Mouse (Mus musculus) cerebellum, adult 2 months (tissue): ENCODE data around the gene Higd1b. TPM values are rescaled to one million over a fixed set of nuclear protein-coding genes. Genes with fewer than 3 reads are reported as not detected.

Source experiments
- DNase-seq, 2 experiments: peaks; one replicate each; pipeline ENCODE4 v3.0.0; 2021
- H3K27ac ChIP-seq: fragments of 200-500 bp; 2 replicates; pipeline ENCODE4 v1.5.1; 2012; ENCODE audit warnings: low read length, control low read depth, inconsistent platforms; ENCODE audit not compliant: insufficient read depth
- H3K27me3 ChIP-seq: fragments of 200-500 bp; 2 replicates; pipeline ENCODE4 v1.6.1; 2012; ENCODE audit warnings: inconsistent platforms, mild to moderate bottlenecking, low read length, moderate library complexity; ENCODE audit not compliant: control insufficient read depth, insufficient read depth
- H3K4me1 ChIP-seq: fragments of 200-500 bp; 2 replicates; pipeline ENCODE4 v1.6.1; 2011; ENCODE audit warnings: low read length; ENCODE audit not compliant: control insufficient read depth, insufficient read depth
- H3K4me3 ChIP-seq: fragments of 200-500 bp; replicated peaks from 2 replicates; pipeline ENCODE3; 2011; ENCODE audit warnings: mild to moderate bottlenecking, low read depth, low read length, control low read depth; ENCODE audit not compliant: insufficient read depth
- CTCF ChIP-seq: fragments of 200-500 bp; IDR thresholded peaks from 2 replicates; pipeline ENCODE4 v1.5.1; 2011; ENCODE audit warnings: low read depth, mild to moderate bottlenecking, control low read depth, low read length, moderate library complexity, borderline replicate concordance; ENCODE audit not compliant: insufficient read depth
- POLR2A ChIP-seq: fragments of 200-500 bp; IDR thresholded peaks from 2 replicates; pipeline ENCODE4 v1.6.1; 2011; ENCODE audit warnings: low read length, control low read depth, borderline replicate concordance; ENCODE audit not compliant: insufficient read depth
- WGBS: fragments of 180-500 bp; shearing (Covaris S2); methylation state at CpG from one replicate; pipeline ENCODE4 v1.1.7; 2018; 5-methylcytosine and 5-hydroxymethylcytosine counted together
- polyA plus RNA-seq: library from polyadenylated mRNA; depleted of rRNA; stranded (reverse); fragments of >200 nt; gene quantifications from 2 replicates; pipeline ENCODE4 v1.2.3, GENCODE M21; 2012; rRNA removed

The Higd1b gene
- polyA plus RNA-seq, 1 experiment: 9.6 TPM

DNA sequence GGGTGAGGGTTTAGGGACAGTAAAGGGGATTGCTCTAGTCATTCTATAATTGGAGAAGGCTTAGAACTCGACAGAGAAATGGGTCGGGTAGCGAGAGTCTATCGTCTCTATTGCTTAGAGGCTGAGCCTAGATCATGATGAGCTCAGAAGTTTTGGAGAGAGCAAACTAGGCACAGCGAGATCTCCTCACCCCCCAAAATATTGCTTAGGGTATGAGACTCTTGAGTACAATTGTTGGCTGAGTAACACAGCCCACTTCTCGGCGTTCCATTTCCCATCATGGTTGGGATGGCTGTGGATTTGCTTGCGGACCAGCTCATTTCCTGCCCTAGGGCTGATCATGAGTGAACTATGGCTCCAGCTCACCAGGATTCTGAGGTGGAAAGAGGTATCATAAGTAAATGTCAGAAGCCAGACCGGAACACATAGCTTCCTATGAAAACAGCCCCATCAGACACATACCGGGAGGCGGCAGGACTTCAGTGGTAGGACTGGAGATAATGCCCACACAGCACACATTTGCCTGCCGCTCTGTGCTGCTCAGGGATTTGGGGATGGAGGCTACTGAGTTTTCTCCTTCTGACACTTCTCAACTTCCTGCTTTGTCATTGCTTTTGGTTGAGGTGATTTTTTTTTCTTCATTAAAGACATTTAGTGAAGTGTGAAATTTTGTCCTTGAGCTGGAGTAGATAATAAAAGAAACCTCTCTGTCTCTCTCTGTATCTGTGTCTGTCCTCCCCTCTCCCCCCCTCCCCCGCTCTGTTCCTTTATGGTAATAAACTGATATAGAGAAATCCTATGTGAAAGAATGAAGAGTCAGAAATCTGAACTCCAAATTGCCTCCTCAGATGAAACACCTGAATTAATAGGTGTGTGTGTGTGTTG, 45.9 kb downstream of the Higd1b start:
- no peak for DNase-seq
- Histone ChIP-seq H3K27ac (no peak overlapping the region), H3K27me3 (no peaks in the 10 kb centered on the region), H3K4me1 (no peaks in the 10 kb centered on the region; the same call in 1 of the 2 replicates), H3K4me3 (peak overlapping the region; percentile 87)
- 12% methylated on average over 13 of the region's 13 CpGs for WGBS
- TF ChIP-seq CTCF: no peak
- no peak for TF ChIP-seq POLR2A

DNA sequence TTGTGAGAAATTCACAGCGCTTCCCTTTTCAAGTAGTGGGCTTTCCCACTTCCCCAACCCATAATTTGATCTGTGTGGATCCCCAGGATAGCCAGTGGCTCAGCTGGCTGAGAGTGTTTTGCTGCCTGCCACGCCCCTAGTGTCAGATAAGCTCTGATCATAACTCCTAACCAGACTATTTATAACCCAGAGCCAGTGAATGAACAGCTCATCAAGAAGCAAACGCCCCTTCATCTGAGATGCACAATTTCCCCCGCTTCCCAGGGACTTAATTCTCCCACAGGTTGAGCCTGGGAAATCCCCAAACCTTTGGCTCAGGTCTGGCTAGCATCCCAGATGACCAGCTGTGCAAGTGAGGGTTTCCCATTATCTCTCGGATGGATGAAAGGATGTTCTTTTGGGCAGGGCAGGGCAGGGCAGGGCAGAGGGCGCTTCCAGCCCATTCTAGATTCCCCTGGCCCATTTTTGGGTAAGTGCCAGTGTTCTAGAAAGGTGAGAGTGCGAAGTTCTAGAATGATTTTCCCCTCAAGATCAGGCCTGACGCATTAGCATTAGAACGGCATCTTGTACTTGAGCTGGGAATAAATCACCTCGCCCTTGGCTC, 49.1 kb downstream of the Higd1b start, which contains the start of gene Fam187a:
Fam187a (plus strand) TSS at position 554 of the 604 bp plus-strand sequence.
- DNase-seq: no peak
- TF ChIP-seq CTCF: no peak
- no peak for TF ChIP-seq POLR2A
- Histone ChIP-seq H3K4me1 (no peaks in the 10 kb centered on the region; the same call in 1 of the 2 replicates), H3K27ac (no peak within 1 kb of the TSS), H3K4me3 (no peak within 1 kb of the TSS), H3K27me3 (no peaks in the 10 kb centered on the region)
- WGBS: 58% methylated on average over 10 of the region's 10 CpGs

DNA sequence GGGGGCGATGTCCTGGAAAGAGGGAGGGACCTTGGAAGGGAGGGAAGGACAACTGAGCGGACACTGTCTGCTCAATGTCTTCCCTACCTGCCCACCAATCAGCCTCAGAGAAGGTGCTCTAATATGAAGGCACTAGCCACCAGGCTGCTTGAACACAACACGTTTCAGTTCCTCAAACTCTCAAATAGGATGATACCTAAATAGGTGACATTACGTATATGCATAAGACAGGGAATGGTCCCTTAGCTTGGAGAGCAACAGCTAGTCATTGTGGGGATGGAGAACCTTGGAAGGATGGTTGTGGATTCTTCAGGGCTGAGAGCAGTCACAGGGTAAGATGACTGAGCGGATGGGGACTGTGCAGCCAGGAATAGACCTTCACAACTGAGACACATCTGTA, 51.8 kb downstream of the Higd1b start:
- TF ChIP-seq POLR2A (no peak), CTCF (no peak)
- Histone ChIP-seq H3K27me3 (no peaks in the 10 kb centered on the region), H3K4me3 (no peak overlapping the region), H3K27ac (no peak overlapping the region), H3K4me1 (no peaks in the 10 kb centered on the region)
- no peak for DNase-seq
- WGBS: 79% methylated on average over 5 of the region's 5 CpGs

Other genes with a start within 250 kb of the Higd1b start
- 2.7 and 2.9 TPM in 2 replicates for gene Fzd2, start 231.5 kb upstream of the Higd1b start, polyA plus RNA-seq
- not detected in 2 replicates for gene Meioc, start 172.1 kb upstream of the Higd1b start, polyA plus RNA-seq
- gene Ccdc43, start 138.1 kb upstream of the Higd1b start, polyA plus RNA-seq: 24.6 and 25.0 TPM in 2 replicates
- 207 and 239 TPM in 2 replicates for gene Adam11, start 74.4 kb upstream of the Higd1b start, polyA plus RNA-seq
- gene Gjc1, start 16.1 kb upstream of the Higd1b start, polyA plus RNA-seq: 6.4 and 7.9 TPM in 2 replicates
- gene Eftud2, start 45.1 kb downstream of the Higd1b start, polyA plus RNA-seq: 89.9 and 102 TPM in 2 replicates
- 0.57 and 0.65 TPM in 2 replicates for gene Ccdc103, start 45.4 kb downstream of the Higd1b start, polyA plus RNA-seq
- not detected in 2 replicates for gene Fam187a, start 49.3 kb downstream of the Higd1b start, polyA plus RNA-seq
- 207 and 211 TPM in 2 replicates for gene Gfap, start 65.1 kb downstream of the Higd1b start, polyA plus RNA-seq
- gene Kif18b, start 89.3 kb downstream of the Higd1b start, polyA plus RNA-seq: 0.05 and 0.10 TPM in 2 replicates
- gene C1ql1, start 110.8 kb downstream of the Higd1b start, polyA plus RNA-seq: 16.7 and 19.2 TPM in 2 replicates
- 58.8 and 63.2 TPM in 2 replicates for gene Nmt1, start 192.3 kb downstream of the Higd1b start, polyA plus RNA-seq
- 58.3 and 63.6 TPM in 2 replicates for gene Dcakd, start 192.5 kb downstream of the Higd1b start, polyA plus RNA-seq